Mouse (Mus musculus) sigmoid colon, adult 10 weeks (tissue): ENCODE results near the gene Npas4. TPM values are rescaled to one million over a fixed set of nuclear protein-coding genes. Genes with fewer than 3 reads are reported as not detected.

ENCODE experiments used
- polyA plus RNA-seq: library from polyadenylated mRNA; stranded (reverse); fragments of 350-450 nt; fragmentation: Illumina TruSeq; extraction: RNeasy Lipid Tissue Mini Kit (QIAGEN cat#74804); gene quantifications from one replicate; pipeline ENCODE4 v1.2.3, GENCODE M21; 2014; ENCODE audit warnings: low read depth, low replicate concordance

Npas4 gene
- 0.16 TPM for polyA plus RNA-seq

DNA sequence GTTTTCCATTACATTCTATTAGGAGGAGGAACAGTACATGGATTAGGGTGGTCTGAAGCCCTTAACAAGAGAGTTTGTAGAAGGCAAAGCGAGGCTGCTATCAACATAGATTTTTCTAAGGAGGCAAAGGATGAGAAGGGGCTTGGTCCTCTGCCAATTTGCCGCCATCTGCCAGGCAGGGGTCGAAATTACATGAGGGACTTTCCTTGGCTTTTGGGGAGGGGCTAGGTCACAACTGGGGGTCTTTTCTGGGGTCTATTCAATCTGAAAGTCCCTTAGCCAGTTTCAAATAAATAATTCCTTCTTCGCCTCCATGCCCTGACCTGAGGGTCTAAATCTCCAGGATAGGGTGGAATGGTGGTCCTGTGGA, at the start of gene Npas4:
Gene Npas4, minus strand, starts transcription at position 61 of the 370 bp plus-strand sequence.

DNA sequence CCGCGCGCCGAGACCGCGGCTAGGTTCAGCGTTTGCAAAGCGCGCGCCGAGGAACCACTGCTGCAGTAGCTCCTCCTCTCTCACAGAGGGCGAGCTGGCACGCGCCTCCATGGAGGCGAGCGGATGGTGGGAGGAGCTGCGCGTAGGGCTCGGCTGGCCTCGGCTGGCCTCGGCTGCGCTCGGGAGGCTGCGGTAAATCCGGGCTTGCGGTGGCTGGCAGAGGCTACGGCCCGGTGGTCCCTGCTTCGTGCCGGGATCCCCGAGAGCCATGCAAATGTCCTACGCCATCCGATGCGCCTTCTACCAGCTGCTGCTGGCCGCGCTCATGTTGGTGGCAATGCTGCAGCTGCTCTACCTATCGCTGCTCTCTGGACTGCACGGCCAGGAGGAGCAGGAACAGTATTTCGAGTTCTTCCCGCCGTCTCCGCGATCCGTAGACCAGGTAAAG, 48.6 kb upstream of the Npas4 start, which contains the start of the genes B4gat1 and AC124502.3:
Gene B4gat1, plus strand, starts transcription at position 118 of the 448 bp plus-strand sequence.
Gene AC124502.3, plus strand, starts transcription at position 183 of the 448 bp plus-strand sequence.

DNA sequence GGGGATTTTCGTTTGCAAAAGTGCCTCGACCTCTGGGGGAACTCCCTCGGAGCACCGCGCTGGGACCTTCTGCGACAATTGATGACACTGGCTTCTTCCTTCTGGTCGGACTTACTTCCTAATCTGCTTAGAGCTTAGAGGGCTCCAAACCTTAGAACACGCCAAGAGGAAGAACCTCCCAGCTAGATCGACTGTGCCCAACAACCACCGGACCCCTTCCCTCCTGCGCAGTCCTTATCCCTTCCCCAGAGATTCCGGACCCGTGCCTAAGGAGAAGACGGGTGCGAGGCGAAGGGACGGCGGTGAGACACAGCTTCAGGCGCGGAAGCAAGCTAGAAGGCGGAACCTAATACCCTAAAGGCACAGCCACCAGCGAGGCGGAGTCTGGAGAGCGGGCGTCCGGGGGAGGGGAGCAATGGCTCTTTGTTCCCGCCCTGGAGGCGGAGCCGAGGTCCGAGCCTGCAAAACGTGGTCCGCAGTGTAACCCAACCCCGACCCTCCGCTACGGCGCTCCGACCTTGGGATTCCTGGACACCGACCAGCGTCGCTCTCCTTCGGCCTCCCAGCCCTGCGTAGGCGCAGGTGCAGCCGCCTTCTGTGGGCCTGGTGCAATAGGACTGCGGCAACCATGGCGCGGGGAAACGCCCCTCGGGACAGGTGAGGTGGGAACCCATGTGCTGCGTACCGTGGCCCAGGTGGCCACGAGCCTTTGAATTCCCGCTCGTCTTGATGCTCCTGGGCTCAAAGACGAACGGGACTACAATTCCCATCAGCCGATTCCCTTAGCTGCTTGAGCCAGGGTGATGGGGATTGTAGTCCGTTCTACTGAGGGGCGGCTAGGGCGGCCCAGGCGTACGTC, 33.7 kb upstream of the Npas4 start, which contains the start of gene Slc29a2:
Gene Slc29a2, plus strand, starts transcription at position 240 of the 859 bp plus-strand sequence.

DNA sequence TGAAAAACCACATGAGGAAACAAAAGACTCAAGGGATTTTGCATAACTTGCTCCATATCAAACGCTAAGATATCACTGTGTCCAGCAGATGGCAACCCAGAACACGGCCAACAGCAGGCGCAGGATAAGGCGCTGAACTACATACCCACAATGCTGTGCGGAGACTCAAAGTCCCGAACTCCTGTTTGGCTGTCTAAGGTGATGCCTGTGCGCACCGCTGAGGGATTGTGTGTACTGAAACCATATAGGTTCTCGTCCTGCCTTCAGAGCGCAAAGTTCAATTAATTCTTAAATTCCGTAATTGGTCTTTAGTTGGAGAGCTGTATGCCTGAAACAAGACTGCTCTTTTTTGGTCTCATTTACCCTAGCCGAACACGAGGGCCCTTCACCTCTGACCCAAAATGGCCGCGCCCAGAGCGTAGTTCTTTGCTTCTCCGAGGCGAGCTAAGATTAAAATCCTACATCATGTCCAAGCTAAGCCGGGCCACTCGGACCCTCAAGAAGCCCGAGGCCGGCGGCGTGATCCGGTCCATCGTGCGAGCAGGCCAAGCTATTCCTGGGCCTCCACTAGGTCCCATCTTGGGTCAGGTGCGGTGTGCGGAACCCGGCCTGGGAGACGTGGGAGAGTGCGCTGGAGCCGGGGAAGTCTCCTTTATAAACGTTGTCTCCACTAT, 28.1 kb downstream of the Npas4 start, which contains the start of gene Mrpl11:
Gene Mrpl11, plus strand, starts transcription at position 220 of the 674 bp plus-strand sequence.

DNA sequence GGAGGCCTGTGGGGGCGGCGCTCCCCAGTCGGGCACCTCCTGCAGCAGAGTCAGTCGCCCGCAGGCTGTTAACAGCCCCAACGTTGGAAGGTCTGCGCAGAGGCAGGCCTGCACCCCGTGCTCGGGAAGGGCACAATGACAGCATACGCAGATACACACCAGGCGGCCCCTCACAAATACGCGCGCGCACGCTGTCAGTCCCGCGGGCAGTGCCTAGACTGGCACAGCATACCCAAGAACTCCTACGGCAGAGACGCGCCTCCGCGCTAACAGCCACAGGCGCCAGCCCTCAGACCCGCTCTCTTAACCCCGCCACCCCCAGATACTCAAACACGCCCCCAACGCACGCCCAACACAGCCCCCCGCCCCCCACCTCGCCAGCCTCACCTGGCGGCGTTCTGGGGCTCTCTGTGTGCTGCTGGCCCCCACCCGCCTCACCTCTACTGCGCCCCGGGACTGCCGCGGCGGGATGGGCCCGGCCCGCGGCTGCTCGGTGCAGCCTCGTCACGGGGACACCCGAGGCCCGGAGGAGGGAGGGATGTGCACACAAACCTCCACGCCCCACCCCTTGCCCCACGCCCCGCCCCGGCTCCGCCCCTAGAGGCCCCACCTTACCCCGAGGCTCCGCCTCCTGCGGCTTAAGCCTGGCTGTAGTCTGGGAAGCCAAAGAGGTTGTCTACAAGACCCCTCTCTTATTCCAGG, 47.4 kb downstream of the Npas4 start, which contains the start of gene Peli3:
Gene Peli3, minus strand, starts transcription at position 577 of the 702 bp plus-strand sequence.

Other genes starting within 250 kb of the Npas4 start
- 9.8 TPM for gene Rbm4b, start 233.8 kb downstream of the Npas4 start, polyA plus RNA-seq
- gene Rbm4, start 196.4 kb downstream of the Npas4 start, polyA plus RNA-seq = 18.8 TPM
- 6.3 TPM for gene Gm21992, start 178.7 kb downstream of the Npas4 start, polyA plus RNA-seq
- gene Rbm14, start 178.7 kb downstream of the Npas4 start, polyA plus RNA-seq = 7.5 TPM
- gene Ccs, start 151.0 kb downstream of the Npas4 start, polyA plus RNA-seq = 1.9 TPM
- 0.32 TPM for gene Ccdc87, start 150.9 kb downstream of the Npas4 start, polyA plus RNA-seq
- 10.3 TPM for gene Ctsf, start 135.2 kb downstream of the Npas4 start, polyA plus RNA-seq
- not detected for gene Actn3, start 112.4 kb downstream of the Npas4 start, polyA plus RNA-seq
- 23.1 TPM for gene Zdhhc24, start 111.6 kb downstream of the Npas4 start, polyA plus RNA-seq
- 2.1 TPM for gene Bbs1, start 83.7 kb downstream of the Npas4 start, polyA plus RNA-seq
- 5.8 TPM for gene Dpp3, start 62.0 kb downstream of the Npas4 start, polyA plus RNA-seq
- 0.85 TPM for gene Peli3, start 47.2 kb downstream of the Npas4 start, polyA plus RNA-seq
- 16.4 TPM for gene Mrpl11, start 28.2 kb downstream of the Npas4 start, polyA plus RNA-seq
- gene Slc29a2, start 33.5 kb upstream of the Npas4 start, polyA plus RNA-seq = not detected
- 10.9 TPM for gene B4gat1, start 48.5 kb upstream of the Npas4 start, polyA plus RNA-seq
- 0.32 TPM for gene AC124502.3, start 48.6 kb upstream of the Npas4 start, polyA plus RNA-seq
- 1.1 TPM for gene Brms1, start 51.0 kb upstream of the Npas4 start, polyA plus RNA-seq
- gene Rin1, start 60.2 kb upstream of the Npas4 start, polyA plus RNA-seq = 0.66 TPM
- 0.32 TPM for gene Cd248, start 77.8 kb upstream of the Npas4 start, polyA plus RNA-seq
- not detected for gene Tmem151a, start 95.2 kb upstream of the Npas4 start, polyA plus RNA-seq
- 17.9 TPM for gene Yif1a, start 98.2 kb upstream of the Npas4 start, polyA plus RNA-seq
- not detected for gene Cnih2, start 108.2 kb upstream of the Npas4 start, polyA plus RNA-seq
- gene Rab1b, start 116.8 kb upstream of the Npas4 start, polyA plus RNA-seq = 2.5 TPM
- 0.25 TPM for gene Klc2, start 128.2 kb upstream of the Npas4 start, polyA plus RNA-seq